Mouse (Mus musculus) hindlimb bud, embryonic 11.5 days (tissue): ENCODE results near the gene Tmem183a.

ENCODE experiments used
- DNase-seq: peaks from one replicate; pipeline ENCODE4 v3.0.0-alpha.2; 2012; ENCODE audit warnings: low read depth, low spot score; ENCODE audit errors: extremely low spot score

Gene Tmem183a

DNA sequence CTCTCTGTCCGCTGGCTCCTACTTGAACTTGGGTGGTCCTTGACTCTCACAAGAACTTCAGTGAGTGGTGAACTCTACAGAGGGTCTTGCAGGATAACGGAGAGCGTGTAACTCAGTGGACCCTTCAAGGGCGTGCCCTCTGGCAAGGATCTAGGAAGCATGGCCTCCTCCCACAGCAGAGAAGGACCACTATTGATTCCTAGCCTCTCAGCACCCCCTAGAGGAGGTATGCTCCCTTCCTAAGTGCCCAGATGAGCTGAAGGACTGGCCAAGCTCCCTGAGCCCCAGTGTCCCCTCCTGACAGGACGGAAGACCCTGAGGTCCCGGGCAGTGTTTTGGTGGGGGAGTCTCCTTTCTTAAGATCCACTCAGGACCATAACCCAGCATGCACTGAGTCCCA lies 39.2 kb downstream of the Tmem183a start:
- no peak for DNase-seq

DNA sequence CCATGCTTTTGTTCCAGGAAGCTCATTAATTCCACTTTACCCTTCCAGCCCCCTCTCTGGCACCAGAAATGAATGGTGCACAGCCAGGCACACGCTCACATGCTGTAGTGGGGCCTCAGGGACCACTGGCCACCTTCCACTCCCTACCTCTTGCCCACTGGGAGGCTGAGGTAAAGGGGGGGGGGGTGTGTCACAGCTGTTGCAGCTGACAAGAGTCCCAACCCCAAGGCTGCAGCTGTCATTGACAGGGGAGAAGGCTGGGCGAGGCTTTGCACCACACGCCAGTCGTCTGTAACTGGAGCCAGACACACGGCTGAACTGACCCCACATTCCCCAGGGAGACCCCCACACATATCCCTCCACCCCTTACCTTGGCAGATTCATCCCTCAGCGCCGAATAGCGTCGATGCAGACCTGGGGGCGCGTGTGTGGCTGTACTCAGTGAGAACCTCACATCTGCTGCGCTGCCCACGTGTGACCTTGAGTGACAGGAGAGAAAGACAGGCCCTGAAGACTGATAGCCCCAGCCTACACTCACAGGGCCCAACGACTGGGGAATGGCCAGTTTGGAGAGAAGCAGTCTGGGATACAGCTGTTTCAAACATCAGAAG lies 41.0 kb downstream of the Tmem183a start:
- no peak for DNase-seq

DNA sequence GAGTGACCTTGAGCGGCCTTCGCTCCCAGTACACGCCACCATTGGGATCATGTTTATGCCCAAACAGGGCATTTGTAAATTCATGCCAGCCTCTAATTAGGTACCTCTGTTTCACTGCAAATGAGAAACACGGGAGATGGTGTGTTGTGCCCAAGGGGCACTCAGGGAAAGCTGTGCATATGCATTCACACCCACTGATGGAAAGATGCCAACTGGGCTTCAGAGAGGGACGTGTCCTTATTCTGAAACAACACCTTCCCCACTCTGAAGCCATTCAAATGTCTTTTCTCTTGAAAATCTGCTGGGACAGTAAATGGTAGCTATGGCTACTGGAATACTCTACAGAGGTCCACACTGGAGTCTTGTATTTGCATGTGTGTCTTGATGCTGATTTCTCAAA lies 43.5 kb downstream of the Tmem183a start:
- DNase-seq: no peak

DNA sequence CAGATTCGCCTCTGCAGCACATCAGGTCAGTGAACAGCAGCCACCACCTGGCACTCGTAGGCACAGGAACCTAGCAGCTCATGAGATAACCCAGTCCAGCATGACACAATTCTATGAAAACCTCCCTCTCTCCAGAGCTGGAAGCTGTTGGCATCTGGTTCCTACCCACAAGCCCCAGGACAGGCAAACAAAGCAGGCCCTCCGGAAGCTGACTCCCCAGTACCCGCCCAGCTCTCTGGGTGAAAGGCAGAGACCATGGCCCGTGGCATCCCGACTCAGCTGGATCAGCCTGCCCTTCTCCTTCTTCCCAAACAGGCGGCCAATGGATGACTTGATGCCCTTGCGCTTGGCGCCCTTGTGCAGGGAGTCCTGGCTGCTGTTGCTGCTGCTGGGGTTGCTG lies 45.4 kb downstream of the Tmem183a start:
- no peak for DNase-seq

DNA sequence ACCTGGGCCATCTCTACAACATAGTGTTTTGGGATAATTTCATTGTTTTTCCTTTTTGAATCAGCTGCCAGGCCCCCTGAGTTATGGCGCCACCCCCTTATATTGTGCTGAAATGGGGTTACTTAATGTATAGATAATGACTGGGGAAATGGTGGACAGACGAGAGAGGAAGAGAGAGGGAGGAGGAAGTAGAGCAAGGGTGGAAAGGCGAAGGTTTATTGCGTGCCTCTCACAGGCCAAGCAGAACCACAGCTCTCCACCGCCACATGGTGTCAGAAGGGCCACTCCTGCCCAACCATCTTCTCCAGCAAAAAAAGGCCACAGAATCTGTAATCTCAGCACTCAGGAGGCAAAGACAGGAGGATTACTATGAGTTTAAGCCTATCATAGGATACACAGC lies 46.6 kb downstream of the Tmem183a start:
- no peak for DNase-seq

DNA sequence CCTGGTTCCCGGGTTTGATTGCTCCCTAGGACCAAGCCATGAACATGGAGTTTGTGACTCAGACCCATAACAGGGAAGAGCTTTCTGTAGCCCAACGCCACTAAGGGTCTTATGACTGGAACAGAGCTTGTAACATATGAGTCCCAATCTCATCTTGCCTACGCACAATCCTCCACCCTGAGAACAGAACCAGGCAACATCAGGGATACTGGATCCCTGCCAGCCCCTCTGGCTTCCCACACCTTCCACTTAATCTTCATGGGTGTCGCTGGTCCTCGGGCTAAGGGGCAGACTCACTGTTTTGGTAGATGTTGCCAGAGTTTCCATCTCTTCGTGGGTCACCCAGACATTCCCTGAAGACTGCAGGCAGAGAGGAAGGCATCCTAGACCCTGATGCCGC lies 50.0 kb downstream of the Tmem183a start:
- DNase-seq: no peak

DNA sequence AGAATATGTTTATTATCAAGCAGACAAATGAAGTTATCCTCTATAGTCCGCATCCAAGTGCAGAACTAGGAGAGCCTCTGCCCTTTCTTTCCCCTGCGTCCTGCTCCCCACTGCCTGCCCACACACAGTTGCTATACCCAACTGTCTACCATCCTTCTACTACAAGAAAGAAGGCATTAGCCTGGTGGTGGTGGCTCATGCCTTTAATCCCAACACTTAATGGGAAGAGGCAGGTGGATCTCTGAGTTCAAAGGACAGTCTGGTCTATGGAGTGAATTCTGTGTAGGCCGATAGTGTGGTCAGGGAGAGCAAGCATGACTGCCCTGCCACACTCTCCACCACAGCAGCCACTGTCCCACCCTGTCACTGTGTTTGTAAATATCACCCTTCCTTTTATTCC lies 51.0 kb downstream of the Tmem183a start:
- no peak for DNase-seq

DNA sequence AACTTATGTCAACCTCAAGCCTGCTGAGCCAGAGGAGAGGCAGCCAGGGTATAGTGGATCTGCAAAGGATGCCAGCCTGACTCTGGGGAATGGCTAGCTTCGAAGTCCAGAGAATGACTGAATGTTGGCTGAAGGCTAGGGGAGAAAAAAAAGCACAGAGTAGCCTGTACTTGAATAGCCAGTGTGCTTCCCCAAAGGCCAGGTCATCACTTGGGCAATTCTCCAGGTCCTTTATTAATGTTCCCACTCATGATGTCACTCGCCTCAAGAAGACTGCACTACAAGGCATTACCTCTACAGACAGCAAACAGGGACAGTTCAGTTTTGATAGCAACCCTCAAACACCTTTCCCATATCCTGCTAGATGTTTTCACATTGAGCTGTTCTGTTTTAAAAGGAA lies 51.5 kb downstream of the Tmem183a start:
- no peak for DNase-seq

DNA sequence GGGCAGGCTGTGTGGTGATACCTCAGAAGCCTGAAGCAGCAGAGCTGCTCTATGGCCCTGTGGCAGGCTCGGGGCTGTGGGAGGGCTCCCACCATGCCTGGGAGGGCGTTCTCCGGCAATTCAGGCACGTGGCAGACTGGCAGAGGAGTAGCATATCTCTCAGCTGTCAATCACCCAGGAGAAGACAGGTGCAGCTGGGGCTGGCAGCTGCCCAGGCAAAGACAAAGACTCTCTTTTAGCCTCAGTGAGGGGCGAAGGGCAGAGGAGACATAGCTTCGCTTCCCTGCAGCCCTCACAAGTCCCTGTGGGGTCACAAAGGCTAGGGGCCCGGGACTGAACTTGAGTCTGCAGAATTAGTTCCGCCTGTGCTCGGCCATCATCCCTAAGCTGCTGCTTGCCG lies 54.4 kb downstream of the Tmem183a start:
- no peak for DNase-seq

DNA sequence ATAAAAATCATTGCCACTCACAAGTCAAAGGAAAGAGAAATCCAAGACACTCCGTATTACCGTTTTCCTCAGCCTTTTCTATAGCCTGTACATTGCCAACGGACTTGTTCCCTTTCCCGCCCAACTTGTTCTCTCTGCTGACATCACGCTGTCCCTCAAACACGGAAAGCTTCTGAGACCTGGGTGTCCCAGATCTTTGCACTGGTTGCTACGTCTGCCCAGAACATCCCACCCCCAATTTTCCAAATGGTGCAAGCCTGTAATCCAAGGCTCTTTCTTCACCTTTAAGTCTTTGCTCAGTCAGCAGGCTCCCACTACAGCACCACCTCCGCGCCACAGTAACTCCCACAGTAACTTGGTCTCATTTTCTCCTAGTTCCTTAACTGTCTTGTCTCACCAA lies 56.8 kb downstream of the Tmem183a start:
- DNase-seq: no peak

DNA sequence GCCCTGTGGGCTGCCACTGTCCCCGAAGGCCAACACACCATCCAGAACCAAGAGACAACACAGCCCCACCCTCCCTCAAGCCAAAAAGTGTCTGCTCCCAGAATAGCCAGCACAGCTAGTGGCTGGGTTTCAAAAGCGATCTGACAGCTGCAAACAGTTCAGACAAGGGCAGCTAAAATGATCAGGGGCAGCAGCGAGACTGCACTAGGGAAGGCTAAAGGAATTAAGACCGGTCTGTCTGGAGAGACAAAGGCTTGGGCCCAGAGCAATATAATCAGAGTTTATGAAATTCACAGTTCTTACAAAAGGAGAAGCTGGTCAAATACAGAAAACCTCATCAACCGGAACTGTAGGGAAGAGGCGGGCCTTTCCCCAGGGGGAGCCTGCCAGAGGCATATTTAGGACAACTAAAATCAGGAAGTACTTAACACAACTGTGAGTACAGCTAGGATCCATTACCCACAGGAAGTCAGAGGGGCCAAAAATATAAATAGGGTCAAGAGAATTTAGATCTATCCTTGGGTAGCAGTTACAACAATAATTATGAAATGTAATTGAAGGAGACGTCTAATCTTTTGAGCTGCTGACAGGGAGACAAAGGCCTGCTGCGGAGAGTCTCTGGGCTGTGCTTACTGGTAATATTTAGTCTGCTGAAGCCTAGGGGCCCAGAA lies 59.1 kb downstream of the Tmem183a start:
- no peak for DNase-seq

DNA sequence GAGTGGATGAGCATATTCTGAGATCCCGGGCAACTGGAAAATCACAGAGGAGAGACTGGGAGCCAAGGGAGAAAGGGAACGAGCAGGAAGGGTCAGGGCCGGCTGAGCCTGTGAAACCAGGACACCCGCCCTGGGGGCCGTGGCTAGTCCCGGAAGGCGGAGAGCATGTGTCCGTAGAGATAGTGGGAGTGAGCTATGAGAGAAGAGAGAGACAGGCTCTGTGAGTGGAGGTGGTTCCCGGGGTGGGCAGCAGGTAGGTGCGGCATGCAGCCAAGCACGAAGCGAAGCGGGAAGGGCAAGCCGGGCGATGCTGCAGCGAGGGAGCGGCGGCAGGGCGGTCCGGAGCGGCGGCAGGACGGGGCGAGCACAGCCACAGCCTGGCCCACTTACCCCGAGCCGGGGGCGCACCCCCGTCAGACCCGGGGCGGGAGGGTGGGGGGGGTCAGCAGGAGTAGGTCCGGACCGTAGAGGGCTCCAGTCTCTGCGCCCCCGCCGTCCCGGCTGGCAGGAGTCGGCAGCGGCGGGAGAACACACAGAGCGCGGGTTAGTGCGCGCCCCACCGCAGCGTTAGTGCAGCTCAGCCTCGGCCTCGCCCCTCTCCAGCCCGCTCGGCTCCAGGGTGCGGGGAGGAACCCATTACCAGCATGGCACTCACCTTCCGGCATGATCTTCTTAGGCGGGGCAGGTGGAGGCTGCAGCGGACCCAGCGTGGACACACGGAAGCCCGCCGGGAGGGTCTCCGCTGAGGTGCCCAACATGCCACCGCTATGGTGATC lies 63.0 kb downstream of the Tmem183a start:
- DNase-seq: no peak

DNA sequence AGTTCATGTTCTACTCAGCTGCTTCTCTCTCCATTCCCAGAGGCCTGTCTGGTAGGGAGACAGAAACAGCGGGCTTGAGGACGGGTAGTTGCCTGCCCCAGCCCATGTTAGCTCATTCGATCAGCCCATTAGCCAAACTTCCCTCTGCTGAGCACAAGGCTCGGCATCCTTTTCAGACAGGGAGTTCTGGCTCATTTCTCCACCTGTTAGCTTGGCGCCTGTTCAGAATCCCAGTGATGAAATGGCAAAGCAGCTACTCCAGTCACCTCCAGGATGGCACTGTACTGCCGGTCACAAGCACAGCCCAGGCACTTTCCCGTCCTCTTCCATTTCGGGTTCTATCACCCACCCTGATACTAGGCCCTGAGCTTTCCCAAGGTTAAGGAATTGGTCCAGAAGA lies 64.5 kb downstream of the Tmem183a start:
- no peak for DNase-seq
